11 mouse cellular contexts compared by ENCODE assay signal in genomic region chr4:107823511-107823910, GRCm38 (mm10). TPM values are rescaled to one million over a fixed set of nuclear protein-coding genes. Genes with fewer than 3 reads are reported as not detected.
DNase-seq lines count a peak whose midpoint lies in the region; ATAC-seq and TF ChIP-seq lines count a peak whose summit lies in the region.
"Had no signal": no experiment of that assay in that cellular context is flagged by ENCODE, and none has a peak within 500 bp of the region (broad histone marks: within the 10 kb centered on the region; RNA-seq: fewer than 3 reads in every experiment).

No protein-coding gene starts in this region.

- peak overlapping the region; percentile 24 for H3K9ac ChIP-seq in hindbrain, embryonic 15.5 days
- H3K9ac ChIP-seq in neural tube, embryonic 14.5 days (replicated peaks; ENCODE audit: low read depth, low read length): no peak overlapping the region
- H3K9ac ChIP-seq in kidney, embryonic 15.5 days: no peak overlapping the region

- no peaks in the 10 kb centered on the region for H3K36me3 ChIP-seq in hindbrain, embryonic 15.5 days
- no peaks in the 10 kb centered on the region for H3K36me3 ChIP-seq in neural tube, embryonic 14.5 days (ENCODE audit: control insufficient read depth, insufficient read depth, low read length)
- no peaks in the 10 kb centered on the region for H3K36me3 ChIP-seq in kidney, embryonic 15.5 days

- H3K9me3 ChIP-seq in hindbrain, embryonic 15.5 days: no peaks in the 10 kb centered on the region
- H3K9me3 ChIP-seq in neural tube, embryonic 14.5 days (ENCODE audit: control insufficient read depth, low read length): no peaks in the 10 kb centered on the region
- H3K9me3 ChIP-seq in kidney, embryonic 15.5 days (replicated peaks): no peaks in the 10 kb centered on the region

- no peak overlapping the region for H3K27ac ChIP-seq in cortical plate, adult 2 months (ENCODE audit: insufficient read depth, low read length)
- H3K27ac ChIP-seq in hindbrain, embryonic 15.5 days (replicated peaks): peak overlapping the region; percentile 82
- H3K27ac ChIP-seq in neural tube, embryonic 14.5 days (ENCODE audit: low read depth, low read length): peak overlapping the region; percentile 65
- H3K27ac ChIP-seq in kidney, embryonic 15.5 days: no peak overlapping the region

- 9% methylated on average over 11 of the region's 11 CpGs for WGBS in hindbrain, embryonic 15.5 days
- WGBS in neural tube, embryonic 14.5 days: 9% methylated on average over 11 of the region's 11 CpGs
- WGBS in kidney, embryonic 15.5 days: 42% methylated on average over 11 of the region's 11 CpGs

- intact Hi-C loops in left cerebral cortex, postnatal 4 days (cut with DNase I): no loop called here

- DNase-seq in left cerebral cortex, postnatal 4 days: peak; percentile 88
- no peak for DNase-seq in left cerebral cortex, adult 9 months (ENCODE audit: low spot score in 2 of 2)
- no peak for DNase-seq in layer of hippocampus, adult 18-20 months (ENCODE audit: low spot score in 2 of 2)
- no peak for DNase-seq in urinary bladder, adult 2 months (ENCODE audit: low spot score)
- DNase-seq: adrenal gland, postnatal 25 days; thymus, adult 2 months had no signal

- H3K4me3 ChIP-seq in cortical plate, adult 2 months (ENCODE audit: insufficient read depth, low read length): peak overlapping the region; percentile 32; the same call in 1 of the 2 replicates
- peak overlapping the region; percentile 21 for H3K4me3 ChIP-seq in hindbrain, embryonic 15.5 days
- H3K4me3 ChIP-seq in neural tube, embryonic 14.5 days (ENCODE audit: low read depth, low read length): no peak overlapping the region
- H3K4me3 ChIP-seq in kidney, embryonic 15.5 days (replicated peaks): no peak overlapping the region
- H3K4me3 ChIP-seq: erythroblast, embryonic 14.5 days had no signal

- no peaks in the 10 kb centered on the region for H3K27me3 ChIP-seq in hindbrain, embryonic 15.5 days
- H3K27me3 ChIP-seq in neural tube, embryonic 14.5 days (ENCODE audit: control insufficient read depth, insufficient read depth, low read length): no peaks in the 10 kb centered on the region
- H3K27me3 ChIP-seq in kidney, embryonic 15.5 days: no peaks in the 10 kb centered on the region

- TF ChIP-seq POLR2A in cortical plate, adult 2 months (IDR thresholded peaks at IDR 0.05; ENCODE audit: extremely low read depth, insufficient read depth, low read length): no peak

- H3K4me2 ChIP-seq in hindbrain, embryonic 15.5 days: peak overlapping the region; percentile 48
- H3K4me2 ChIP-seq in neural tube, embryonic 14.5 days (ENCODE audit: low read depth, low read length): peak overlapping the region; percentile 21; the same call in 1 of the 2 replicates
- H3K4me2 ChIP-seq in kidney, embryonic 15.5 days: no peak overlapping the region

- TF ChIP-seq CTCF in cortical plate, adult 2 months (IDR thresholded peaks at IDR 0.05; ENCODE audit: extremely low read depth, insufficient read depth, low read length): no peak

- ATAC-seq in hindbrain, embryonic 15.5 days (ENCODE audit: low FRiP score, low read depth): no peak
- ATAC-seq in neural tube, embryonic 14.5 days (ENCODE audit: low read depth): no peak
- no peak for ATAC-seq in kidney, embryonic 15.5 days (replicated peaks; ENCODE audit: low FRiP score)

- H3K4me1 ChIP-seq in cortical plate, adult 2 months (ENCODE audit: control insufficient read depth, insufficient read depth, low read length): peaks cover 13% of the 10 kb centered on the region
- H3K4me1 ChIP-seq in hindbrain, embryonic 15.5 days (replicated peaks): peaks cover 96% of the 10 kb centered on the region
- H3K4me1 ChIP-seq in neural tube, embryonic 14.5 days (ENCODE audit: control insufficient read depth, insufficient read depth, low read length): peaks cover 88% of the 10 kb centered on the region
- H3K4me1 ChIP-seq in kidney, embryonic 15.5 days: peaks cover 29% of the 10 kb centered on the region

RNA-seq across cellular contexts. Expression of gene Lrp8, which starts 21.4 kb away (rescaled TPM):
- 100 to 1,000 TPM; 207 to 215 TPM for total RNA-seq in left cerebral cortex, postnatal 4 days (2021)
- 45.1 and 46.2 TPM in 2 replicates for polyA plus RNA-seq in cortical plate, adult 2 months (2012; rRNA removed)
- 60.2 and 60.6 TPM in 2 replicates for polyA plus RNA-seq in hindbrain, embryonic 15.5 days (2015; fragmentation: Nextera tagmentation; extraction: Ambion mirVana)
- polyA plus RNA-seq in neural tube, embryonic 14.5 days (2014; fragmentation: Nextera tagmentation; extraction: Ambion mirVana): 71.4 and 77.5 TPM in 2 replicates
- total RNA-seq in layer of hippocampus, adult 18-20 months (2021): 10 to 100 TPM; 87.2 to 98.0 TPM
- 2.2 and 2.6 TPM in 2 replicates for polyA plus RNA-seq in kidney, embryonic 15.5 days (2015; fragmentation: Nextera tagmentation; extraction: Ambion mirVana)
- polyA plus RNA-seq in urinary bladder, adult 2 months (2012; rRNA removed): 0.61 and 0.66 TPM in 2 replicates

RNA-seq across cellular contexts. Expression of gene Magoh, which starts 56.0 kb away (rescaled TPM):
- 10 to 100 TPM; 64.4 to 68.6 TPM for total RNA-seq in left cerebral cortex, postnatal 4 days (2021)
- polyA plus RNA-seq in cortical plate, adult 2 months (2012; rRNA removed): 41.1 and 42.6 TPM in 2 replicates
- 98.8 and 117 TPM in 2 replicates for polyA plus RNA-seq in hindbrain, embryonic 15.5 days (2015; fragmentation: Nextera tagmentation; extraction: Ambion mirVana)
- polyA plus RNA-seq in neural tube, embryonic 14.5 days (2014; fragmentation: Nextera tagmentation; extraction: Ambion mirVana): 104 and 120 TPM in 2 replicates
- 10 to 100 TPM; 39.4 to 40.3 TPM for total RNA-seq in layer of hippocampus, adult 18-20 months (2021)
- 199 and 241 TPM in 2 replicates for polyA plus RNA-seq in kidney, embryonic 15.5 days (2015; fragmentation: Nextera tagmentation; extraction: Ambion mirVana)
- 83.8 and 88.7 TPM in 2 replicates for polyA plus RNA-seq in urinary bladder, adult 2 months (2012; rRNA removed)

Comparison
In these comparisons a context has a peak if more than half of its experiments do, and no peak if none do; other contexts are left out.
1. H3K27ac ChIP-seq: peak in hindbrain, embryonic 15.5 days (single experiment) and neural tube, embryonic 14.5 days (single experiment); none in cortical plate, adult 2 months (single experiment) and kidney, embryonic 15.5 days (single experiment).
2. H3K4me3 ChIP-seq: peak in cortical plate, adult 2 months (single experiment) and hindbrain, embryonic 15.5 days (single experiment); none in neural tube, embryonic 14.5 days (single experiment) and kidney, embryonic 15.5 days (single experiment).
3. RNA of gene Lrp8, which starts 21.4 kb away (polyA plus RNA-seq): 71.4 to 77.5 TPM in neural tube, embryonic 14.5 days, 60.2 to 60.6 TPM in hindbrain, embryonic 15.5 days and 45.1 to 46.2 TPM in cortical plate, adult 2 months; 2.2 to 2.6 TPM in kidney, embryonic 15.5 days and 0.61 to 0.66 TPM in urinary bladder, adult 2 months; every median in the first group is over 10 times any median in the second.